In the genomic region with DNA sequence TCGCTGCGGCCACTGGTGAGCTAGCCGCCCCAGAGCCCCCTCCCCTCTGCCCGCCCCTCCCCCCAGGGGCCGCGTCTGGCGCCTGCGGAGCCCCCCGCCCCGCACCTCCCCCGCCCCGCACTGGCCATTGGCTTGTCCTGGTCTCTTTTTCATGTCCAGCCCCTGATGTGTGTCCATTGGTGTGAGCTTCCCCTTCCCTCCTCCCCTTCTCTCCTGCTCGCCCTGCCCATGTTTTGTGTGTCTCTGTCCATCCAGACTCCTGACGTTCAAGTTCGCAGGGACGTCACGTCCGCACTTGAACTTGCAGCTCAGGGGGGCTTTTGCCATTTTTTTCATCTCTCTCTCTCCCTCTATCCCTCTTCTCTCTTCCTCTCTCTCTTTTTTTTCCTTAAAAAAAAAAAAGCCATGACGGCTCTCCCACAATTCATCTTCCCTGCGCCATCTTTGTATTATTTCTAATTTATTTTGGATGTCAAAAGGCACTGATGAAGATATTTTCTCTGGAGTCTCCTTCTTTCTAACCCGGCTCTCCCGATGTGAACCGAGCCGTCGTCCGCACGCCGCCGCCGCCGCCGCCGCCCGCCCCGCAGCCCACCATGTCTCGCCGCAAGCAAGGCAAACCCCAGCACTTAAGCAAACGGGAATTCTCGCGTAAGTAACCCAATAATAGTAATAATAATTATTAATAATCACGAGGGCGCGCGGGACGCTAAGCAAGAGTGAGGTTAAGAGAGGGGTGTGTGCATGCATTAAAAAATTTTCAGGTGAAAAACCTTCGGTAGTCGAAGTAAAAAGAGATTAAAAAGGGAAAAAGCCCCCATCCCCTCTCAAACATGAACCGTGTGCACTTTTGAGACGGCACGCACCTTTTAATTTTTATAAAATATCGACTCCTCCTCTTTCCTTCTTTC, we compare ENCODE assay signal across 8 mouse cellular contexts. TPM values are rescaled to one million over a fixed set of nuclear protein-coding genes. Genes with fewer than 3 reads are reported as not detected.
DNase-seq lines count a peak whose midpoint lies in the region; ATAC-seq and TF ChIP-seq lines count a peak whose summit lies in the region.

A gene (plus strand): TSS at position 262 of the 911 bp plus-strand sequence.

- H3K36me3 ChIP-seq in erythroblast, embryonic 14.5 days (ENCODE audit: control insufficient read depth): no peaks in the 10 kb centered on the region; the same call in 1 of the 2 replicates
- no peaks in the 10 kb centered on the region for H3K36me3 ChIP-seq in forebrain, embryonic 11.5 days (ENCODE audit: control insufficient read depth, insufficient read depth, low read length)
- H3K36me3 ChIP-seq in hindbrain, postnatal 0 days (ENCODE audit: insufficient read depth, low read length): no peaks in the 10 kb centered on the region
- H3K36me3 ChIP-seq in limb, embryonic 13.5 days: no peaks in the 10 kb centered on the region
- no peaks in the 10 kb centered on the region for H3K36me3 ChIP-seq in midbrain, embryonic 13.5 days

- H3K9ac ChIP-seq in forebrain, embryonic 11.5 days (ENCODE audit: low read length): peak within 1 kb of the TSS; percentile 98
- peak within 1 kb of the TSS; percentile 74 for H3K9ac ChIP-seq in hindbrain, postnatal 0 days (replicated peaks; ENCODE audit: low read length)
- H3K9ac ChIP-seq in limb, embryonic 13.5 days: peak within 1 kb of the TSS; percentile 99
- peak within 1 kb of the TSS; percentile 95 for H3K9ac ChIP-seq in midbrain, embryonic 13.5 days (replicated peaks)

- under 1% methylated on average over 44 of the region's 51 CpGs for WGBS in forebrain, embryonic 11.5 days
- 1% methylated on average over 38 of the region's 51 CpGs for WGBS in hindbrain, postnatal 0 days
- WGBS in limb, embryonic 13.5 days: under 1% methylated on average over 49 of the region's 51 CpGs
- under 1% methylated on average over 39 of the region's 51 CpGs for WGBS in midbrain, embryonic 13.5 days

- H3K27me3 ChIP-seq in erythroblast, embryonic 14.5 days (ENCODE audit: control insufficient read depth): peaks cover 47% of the 10 kb centered on the region
- no peaks in the 10 kb centered on the region for H3K27me3 ChIP-seq in forebrain, embryonic 11.5 days (ENCODE audit: control insufficient read depth, insufficient read depth, low read length)
- 0 out of 2 replicates have a peak, but pooled peaks cover 5% of the 10 kb centered on the region for H3K27me3 ChIP-seq in hindbrain, postnatal 0 days (ENCODE audit: insufficient read depth, low read length)
- H3K27me3 ChIP-seq in limb, embryonic 13.5 days: 0 out of 2 replicates have a peak, but pooled peaks cover 4% of the 10 kb centered on the region
- H3K27me3 ChIP-seq in midbrain, embryonic 13.5 days: peaks cover 4% of the 10 kb centered on the region

- peaks cover 80% of the 10 kb centered on the region for H3K4me1 ChIP-seq in erythroblast, embryonic 14.5 days (ENCODE audit: control insufficient read depth)
- H3K4me1 ChIP-seq in forebrain, embryonic 11.5 days (replicated peaks; ENCODE audit: control insufficient read depth, insufficient read depth, low read length): peaks cover 6% of the 10 kb centered on the region; the same call in 1 of the 2 replicates
- 0 out of 2 replicates have a peak, but pooled peaks cover 7% of the 10 kb centered on the region for H3K4me1 ChIP-seq in hindbrain, postnatal 0 days (ENCODE audit: insufficient read depth, low read length)
- peaks cover 31% of the 10 kb centered on the region for H3K4me1 ChIP-seq in limb, embryonic 13.5 days
- peaks cover 42% of the 10 kb centered on the region for H3K4me1 ChIP-seq in midbrain, embryonic 13.5 days (replicated peaks)

- H3K9me3 ChIP-seq in erythroblast, embryonic 14.5 days (ENCODE audit: control insufficient read depth, low read length): no peaks in the 10 kb centered on the region
- no peaks in the 10 kb centered on the region for H3K9me3 ChIP-seq in forebrain, embryonic 11.5 days (ENCODE audit: control insufficient read depth, low read length)
- H3K9me3 ChIP-seq in hindbrain, postnatal 0 days (ENCODE audit: low read length): no peaks in the 10 kb centered on the region
- H3K9me3 ChIP-seq in limb, embryonic 13.5 days: no peaks in the 10 kb centered on the region
- no peaks in the 10 kb centered on the region for H3K9me3 ChIP-seq in midbrain, embryonic 13.5 days

- peak within 1 kb of the TSS; percentile 97 for H3K27ac ChIP-seq in forebrain, embryonic 11.5 days (ENCODE audit: low read depth, low read length)
- H3K27ac ChIP-seq in hindbrain, postnatal 0 days: peak within 1 kb of the TSS; percentile 93
- peak within 1 kb of the TSS; percentile 99 for H3K27ac ChIP-seq in limb, embryonic 13.5 days
- H3K27ac ChIP-seq in midbrain, embryonic 13.5 days: peak within 1 kb of the TSS; percentile 97

- H3K4me2 ChIP-seq in forebrain, embryonic 11.5 days (ENCODE audit: low read depth, low read length, severe bottlenecking): peak within 1 kb of the TSS; percentile 98
- H3K4me2 ChIP-seq in hindbrain, postnatal 0 days (ENCODE audit: low read depth, low read length): peak within 1 kb of the TSS; percentile 100
- H3K4me2 ChIP-seq in limb, embryonic 13.5 days (replicated peaks): peak within 1 kb of the TSS; percentile 96
- peak within 1 kb of the TSS; percentile 93 for H3K4me2 ChIP-seq in midbrain, embryonic 13.5 days (replicated peaks)

- peak; percentile 52 for DNase-seq in ZHBTc4 (ENCODE audit: low read depth, low spot score)
- peak; percentile 96 for DNase-seq in forebrain, embryonic 11.5 days (ENCODE audit: low spot score)
- peak; percentile 85 for DNase-seq in hindbrain, postnatal 0 days (ENCODE audit: low spot score)
- DNase-seq in yolk sac, embryonic 10.5 days (ENCODE audit: low spot score): peak; percentile 81

- H3K4me3 ChIP-seq in erythroblast, embryonic 14.5 days (replicated peaks): peak within 1 kb of the TSS; percentile 92
- peak within 1 kb of the TSS; percentile 85 for H3K4me3 ChIP-seq in forebrain, embryonic 11.5 days (ENCODE audit: low read depth, low read length)
- peak within 1 kb of the TSS; percentile 69 for H3K4me3 ChIP-seq in hindbrain, postnatal 0 days (ENCODE audit: low read length)
- H3K4me3 ChIP-seq in limb, embryonic 13.5 days: peak within 1 kb of the TSS; percentile 87
- H3K4me3 ChIP-seq in midbrain, embryonic 13.5 days (replicated peaks): peak within 1 kb of the TSS; percentile 79

- no peak for ATAC-seq in erythroblast, adult 5-6 weeks (replicated peaks; ENCODE audit: low FRiP score, poor library complexity, severe bottlenecking)
- ATAC-seq in forebrain, embryonic 11.5 days (replicated peaks; ENCODE audit: low FRiP score): peak; percentile 75
- peak; percentile 67 for ATAC-seq in hindbrain, postnatal 0 days
- ATAC-seq in limb, embryonic 13.5 days (ENCODE audit: low FRiP score, low read depth): peak; percentile 66
- ATAC-seq in midbrain, embryonic 13.5 days: peak; percentile 76

- no peak for TF ChIP-seq CTCF in hindbrain, postnatal 0 days (IDR thresholded peaks at IDR 0.05; ENCODE audit: low read depth)

RNA-seq across cellular contexts. Expression of the gene that starts here (rescaled TPM):
- polyA plus RNA-seq in erythroblast, embryonic 14.5 days (2012): 4.5 and 4.9 TPM in 2 replicates
- total RNA-seq in erythroblast, adult 5-6 weeks (2015; ENCODE audit: low replicate concordance): 11.1 and 25.5 TPM in 2 replicates
- 4.9 and 10.2 TPM in 2 replicates for total RNA-seq in erythroblast, adult 5-6 weeks (2017; ENCODE audit: low replicate concordance)
- 97.0 and 101 TPM in 2 replicates for polyA plus RNA-seq in forebrain, embryonic 11.5 days (2014; fragmentation: Nextera tagmentation; extraction: Ambion mirVana)
- 32.2 and 32.3 TPM in 2 replicates for total RNA-seq in hindbrain, postnatal 0 days (2014; rRNA removed)
- 69.8 and 73.5 TPM in 2 replicates for polyA plus RNA-seq in hindbrain, postnatal 0 days (2015; fragmentation: Nextera tagmentation; extraction: Ambion mirVana)
- 76.6 and 82.3 TPM in 2 replicates for polyA plus RNA-seq in limb, embryonic 13.5 days (2015; fragmentation: Nextera tagmentation; extraction: Ambion mirVana)
- polyA plus RNA-seq in midbrain, embryonic 13.5 days (2015; fragmentation: Nextera tagmentation; extraction: Ambion mirVana): 97.6 and 102 TPM in 2 replicates

Comparison
In these comparisons a context has a peak if more than half of its experiments do, and no peak if none do; other contexts are left out.
1. RNA of the gene that starts here (polyA plus RNA-seq): 97.6 to 102 TPM in midbrain, embryonic 13.5 days, 97.0 to 101 TPM in forebrain, embryonic 11.5 days, 76.6 to 82.3 TPM in limb, embryonic 13.5 days and 69.8 to 73.5 TPM in hindbrain, postnatal 0 days; 4.5 to 4.9 TPM in erythroblast, embryonic 14.5 days; every median in the first group is over 10 times any median in the second.
2. Peak in every context shown above with its lines, with median percentiles within 50 percentile points of each other: H3K4me3 ChIP-seq, DNase-seq, H3K27ac ChIP-seq, H3K4me2 ChIP-seq and H3K9ac ChIP-seq.